Mouse (Mus musculus) C2C12 (cell line): ENCODE data around the gene Zfx.

Experiments
- CEBPB ChIP-seq: IDR thresholded peaks from one replicate; pipeline ENCODE4 v1.6.1; 2011; ENCODE audit warnings: low read depth, mild to moderate bottlenecking, control low read depth, moderate library complexity
- CTCF ChIP-seq: IDR thresholded peaks from one replicate; pipeline ENCODE4 v1.5.1; 2011; ENCODE audit not compliant: control insufficient read depth, insufficient read depth, insufficient read length
- FOSL1 ChIP-seq: IDR thresholded peaks from one replicate; pipeline ENCODE4 v1.8.0; 2011; ENCODE audit warnings: mild to moderate bottlenecking, low read length; ENCODE audit not compliant: poor library complexity, insufficient read depth, severe bottlenecking
- MAX ChIP-seq: IDR thresholded peaks from one replicate; pipeline ENCODE4 v1.6.1; 2011; ENCODE audit warnings: mild to moderate bottlenecking, control low read depth
- MYOD1 ChIP-seq: IDR thresholded peaks from one replicate; pipeline ENCODE4 v1.6.1; 2011; ENCODE audit warnings: low read depth; ENCODE audit not compliant: control insufficient read depth, insufficient read length
- MYOG ChIP-seq: IDR thresholded peaks from one replicate; pipeline ENCODE4 v1.6.1; 2011; ENCODE audit not compliant: control insufficient read depth, insufficient read length; ENCODE audit errors: extremely low read depth
- USF1 ChIP-seq: IDR thresholded peaks from one replicate; pipeline ENCODE4 v1.6.1; 2011; ENCODE audit warnings: low read depth, mild to moderate bottlenecking, control low read depth, moderate library complexity

- TF ChIP-seq CTCF, result no peak
- no peak for TF ChIP-seq MYOG
- no peak for TF ChIP-seq CEBPB
- no peak for TF ChIP-seq FOSL1
- TF ChIP-seq MAX, result no peak
- TF ChIP-seq USF1, result no peak
- no peak for TF ChIP-seq MYOD1
Measured at GRCm38 (mm10) chrX:94169348-94169747, 45.8 kb upstream of the Zfx start.
